Comparison of ENCODE assay signal across 11 mouse cellular contexts in genomic region chr14:20250237-20251171, GRCm38 (mm10). TPM values are rescaled to one million over a fixed set of nuclear protein-coding genes. Genes with fewer than 3 reads are reported as not detected.
A peak's percentile ranks its signal among the peaks of the same experiment; 100 is the strongest.
DNase-seq lines count a peak whose midpoint lies in the region; ATAC-seq lines count a peak whose summit lies in the region.
"Had no signal": no experiment of that assay in that cellular context is flagged by ENCODE, and none has a peak within 500 bp of the region (broad histone marks: within the 10 kb centered on the region; RNA-seq: fewer than 3 reads in every experiment).

No protein-coding gene starts in this region.

- no peak overlapping the region for H3K9ac ChIP-seq in forebrain, embryonic 16.5 days (replicated peaks; ENCODE audit: low read depth, low read length)
- no peak overlapping the region for H3K9ac ChIP-seq in kidney, embryonic 16.5 days (replicated peaks; ENCODE audit: low read length)
- H3K9ac ChIP-seq: limb, embryonic 13.5 days had no signal

- H3K4me1 ChIP-seq in forebrain, embryonic 16.5 days (replicated peaks; ENCODE audit: control insufficient read depth, insufficient read depth, low read length) = no peaks in the 10 kb centered on the region
- 0 out of 2 replicates have a peak, but pooled peaks cover 3% of the 10 kb centered on the region for H3K4me1 ChIP-seq in kidney, embryonic 16.5 days (ENCODE audit: insufficient read depth, low read length)
- H3K4me1 ChIP-seq: limb, embryonic 13.5 days had no signal

- peak; percentile 31; the same call in 1 of the 2 replicates for ATAC-seq in forebrain, embryonic 16.5 days
- no peak for ATAC-seq in kidney, embryonic 16.5 days (ENCODE audit: low FRiP score, low TSS enrichment)

- H3K4me2 ChIP-seq in forebrain, embryonic 16.5 days (ENCODE audit: low read length) = no peak overlapping the region
- no peak overlapping the region for H3K4me2 ChIP-seq in kidney, embryonic 16.5 days (replicated peaks; ENCODE audit: low read depth, low read length)
- H3K4me2 ChIP-seq: limb, embryonic 13.5 days had no signal

- 63% methylated on average over 14 of the region's 14 CpGs for WGBS in forebrain, embryonic 16.5 days
- WGBS in kidney, embryonic 16.5 days = 70% methylated on average over 14 of the region's 14 CpGs

- H3K9me3 ChIP-seq in forebrain, embryonic 16.5 days (ENCODE audit: control insufficient read depth, low read length) = no peaks in the 10 kb centered on the region
- no peaks in the 10 kb centered on the region for H3K9me3 ChIP-seq in kidney, embryonic 16.5 days (ENCODE audit: low read length)
- H3K9me3 ChIP-seq: limb, embryonic 13.5 days had no signal

- no peak overlapping the region for H3K27ac ChIP-seq in forebrain, embryonic 16.5 days (ENCODE audit: low read length)
- H3K27ac ChIP-seq in kidney, embryonic 16.5 days (ENCODE audit: low read length) = no peak overlapping the region
- H3K27ac ChIP-seq: limb, embryonic 13.5 days had no signal

- H3K36me3 ChIP-seq in forebrain, embryonic 16.5 days (ENCODE audit: control insufficient read depth, insufficient read depth) = no peaks in the 10 kb centered on the region
- no peaks in the 10 kb centered on the region for H3K36me3 ChIP-seq in kidney, embryonic 16.5 days (ENCODE audit: insufficient read depth, low read length)
- H3K36me3 ChIP-seq: G1E; limb, embryonic 13.5 days had no signal

- H3K4me3 ChIP-seq in forebrain, embryonic 16.5 days (replicated peaks; ENCODE audit: low read length) = no peak overlapping the region
- no peak overlapping the region for H3K4me3 ChIP-seq in kidney, embryonic 16.5 days (ENCODE audit: low read length)
- H3K4me3 ChIP-seq: limb, embryonic 13.5 days had no signal

- peak; percentile 36 for DNase-seq in gastrocnemius, postnatal 10 days
- no peak for DNase-seq in gastrocnemius, adult 18-20 months (ENCODE audit: low spot score)
- peak; percentile 62 for DNase-seq in NIH3T3 (ENCODE audit: low read depth)
- peak; percentile 29 to 40 for DNase-seq in layer of hippocampus, postnatal 36 days
- DNase-seq in T-cell, adult 2 months (ENCODE audit: low spot score) = no peak
- DNase-seq in spleen, postnatal 4 days (ENCODE audit: low spot score in 2 of 2) = no peak
- DNase-seq: thymus, postnatal 25 days had no signal

- no peaks in the 10 kb centered on the region for H3K27me3 ChIP-seq in forebrain, embryonic 16.5 days (replicated peaks; ENCODE audit: control insufficient read depth, insufficient read depth, low read length)
- H3K27me3 ChIP-seq in kidney, embryonic 16.5 days (ENCODE audit: insufficient read depth, low read length) = no peaks in the 10 kb centered on the region
- H3K27me3 ChIP-seq: limb, embryonic 13.5 days had no signal

RNA-seq across cellular contexts. Expression of gene Kcnk16, which starts 18.5 kb away (rescaled TPM):
- not detected for total RNA-seq in gastrocnemius, postnatal 10 days (2021)
- total RNA-seq in gastrocnemius, adult 18-20 months (2021) = not detected
- polyA plus RNA-seq in forebrain, embryonic 16.5 days (2015; fragmentation: Nextera tagmentation; extraction: Ambion mirVana) = not detected in 2 replicates
- total RNA-seq in layer of hippocampus, postnatal 36 days (2021) = not detected
- polyA plus RNA-seq in kidney, embryonic 16.5 days (2015; fragmentation: Nextera tagmentation; extraction: Ambion mirVana) = not detected in 2 replicates
- polyA plus RNA-seq: G1E; limb, embryonic 13.5 days had no signal

RNA-seq across cellular contexts. Expression of gene Nudt13, which starts 44.0 kb away (rescaled TPM):
- 10 to 100 TPM; 21.3 to 22.9 TPM for total RNA-seq in gastrocnemius, postnatal 10 days (2021)
- total RNA-seq in gastrocnemius, adult 18-20 months (2021) = 10 to 100 TPM; 29.7 to 32.8 TPM
- 13.4 and 18.8 TPM in 2 replicates for polyA plus RNA-seq in forebrain, embryonic 16.5 days (2015; fragmentation: Nextera tagmentation; extraction: Ambion mirVana)
- total RNA-seq in layer of hippocampus, postnatal 36 days (2021) = 10 to 100 TPM; 21.7 to 22.9 TPM
- polyA plus RNA-seq in kidney, embryonic 16.5 days (2015; fragmentation: Nextera tagmentation; extraction: Ambion mirVana) = 13.9 and 21.0 TPM in 2 replicates

Comparison
In these comparisons a context has a peak if more than half of its experiments do, and no peak if none do; other contexts are left out.
1. DNase-seq: peak in gastrocnemius, postnatal 10 days (single experiment), NIH3T3 (single experiment) and layer of hippocampus, postnatal 36 days (2 of 2); none in gastrocnemius, adult 18-20 months (single experiment), T-cell, adult 2 months (single experiment) and spleen, postnatal 4 days (0 of 2).